Mouse (Mus musculus): Measurements from ENCODE around the gene Olfr1258. TPM values are rescaled to one million over a fixed set of nuclear protein-coding genes. Genes with fewer than 3 reads are reported as not detected.
"Not testable (repeated sequence)": the region's sequence is repeated elsewhere in the genome, so short reads cannot be mapped to it uniquely, and the experiment has no call there.

Olfr1258 gene
- not detected for polyA plus RNA-seq (2017; shearing (Covaris generic))

DNA sequence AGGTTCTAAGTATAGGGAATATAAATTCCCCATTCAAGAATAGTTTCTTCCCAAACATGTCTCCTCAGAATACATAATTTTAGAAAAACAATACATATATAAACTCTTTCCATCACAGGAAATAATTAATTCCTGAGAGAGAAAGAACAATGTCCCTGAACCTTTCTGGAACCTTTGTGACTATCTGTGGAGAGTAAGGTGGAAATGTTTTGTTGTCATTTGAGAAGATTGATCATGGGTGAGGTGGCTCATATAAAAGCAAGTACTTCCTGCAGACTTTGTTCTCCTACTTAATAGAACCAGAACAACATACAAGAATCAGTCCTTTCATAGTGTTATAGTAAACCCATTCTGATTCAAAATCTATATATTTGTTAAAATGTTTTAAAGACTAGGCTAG lies at the start of gene Olfr1258:
TSS of gene Olfr1258 (plus strand) at position 301 of the 400 bp plus-strand sequence.
- ATAC-seq = no peak

DNA sequence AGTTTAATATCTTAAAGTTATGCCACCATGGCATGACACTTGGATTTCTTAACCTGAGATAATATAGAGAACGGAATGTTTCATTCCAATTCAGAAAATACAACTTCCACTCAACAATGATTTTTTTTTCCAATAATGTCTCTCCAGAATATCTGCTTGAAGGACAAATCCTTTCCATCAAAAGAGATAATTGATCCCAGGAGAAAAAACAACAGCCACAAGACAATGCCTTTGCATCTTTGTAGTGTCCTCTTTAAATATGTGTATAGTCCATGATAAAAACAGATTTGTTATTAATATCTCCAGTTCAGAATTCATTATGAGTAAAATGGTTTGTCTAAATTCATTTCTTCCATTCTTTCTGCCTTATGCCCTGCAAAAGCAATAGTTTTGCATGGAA lies 49.0 kb upstream of the Olfr1258 start, which contains the start of gene Olfr1257:
TSS of gene Olfr1257 (plus strand) at position 301 of the 400 bp plus-strand sequence.
- no peak for ATAC-seq

DNA sequence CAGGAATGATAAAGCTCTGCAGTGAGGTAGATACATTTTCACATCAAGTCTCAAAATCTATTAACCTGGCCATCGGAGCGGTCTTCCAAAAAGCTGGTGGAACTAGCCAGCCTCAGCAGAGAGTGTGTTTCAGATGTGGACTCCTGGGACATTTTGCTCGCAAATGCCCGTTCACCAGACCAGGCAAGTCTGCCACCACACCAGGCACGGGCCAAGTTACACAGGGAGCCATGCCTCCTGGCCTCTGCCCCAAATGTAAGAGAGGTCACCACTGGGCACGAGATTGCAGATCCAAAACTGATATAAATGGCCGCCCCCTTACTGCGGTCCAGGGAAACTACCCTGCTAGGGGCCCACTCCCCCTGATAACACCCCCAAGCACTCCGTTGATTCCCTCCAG lies 14.5 kb upstream of the Olfr1258 start:
- not testable (repeated sequence) for ATAC-seq

DNA sequence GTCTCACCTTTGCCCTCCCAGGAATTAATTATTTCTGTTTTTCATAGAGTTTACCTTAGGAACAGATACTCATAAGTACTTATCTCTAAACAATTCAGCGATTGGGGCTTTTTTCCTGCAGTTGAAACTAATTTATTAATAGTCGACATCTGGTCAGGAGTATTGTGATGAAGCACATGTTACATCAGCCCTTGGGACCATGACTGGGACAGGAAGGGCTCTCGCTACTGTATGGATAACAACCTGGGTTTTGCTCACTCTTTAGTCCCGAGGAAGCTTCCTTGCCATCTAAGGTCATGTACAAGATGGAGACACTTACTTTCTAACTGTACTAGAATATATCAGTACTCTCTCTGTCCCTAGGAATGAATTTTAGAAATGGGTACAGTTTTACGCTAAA lies 21.5 kb downstream of the Olfr1258 start, which contains the start of gene Olfr1259:
TSS of gene Olfr1259 (minus strand) at position 101 of the 400 bp plus-strand sequence.
- no peak for ATAC-seq

DNA sequence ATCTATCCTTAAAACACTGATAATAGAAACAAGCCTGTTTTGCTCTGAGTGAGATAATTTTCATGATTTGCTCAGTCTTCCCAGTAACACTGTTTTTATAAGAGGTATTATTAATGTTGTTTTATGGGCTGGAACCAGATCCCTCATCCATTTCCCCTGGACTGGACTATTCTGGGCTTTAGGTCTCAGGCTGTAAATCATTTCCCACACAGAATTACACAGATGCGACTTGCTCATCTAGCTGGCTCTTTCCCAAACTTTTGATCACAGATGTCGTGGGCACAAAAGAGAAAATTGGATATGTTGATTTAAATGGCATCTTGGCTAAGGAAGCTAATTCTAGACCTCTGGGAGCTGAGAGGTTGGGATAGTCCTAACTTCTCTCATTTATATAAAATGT lies 47.1 kb downstream of the Olfr1258 start, which contains the start of gene Olfr1260:
TSS of gene Olfr1260 (plus strand) at position 157 of the 400 bp plus-strand sequence.
- ATAC-seq = no peak

DNA sequence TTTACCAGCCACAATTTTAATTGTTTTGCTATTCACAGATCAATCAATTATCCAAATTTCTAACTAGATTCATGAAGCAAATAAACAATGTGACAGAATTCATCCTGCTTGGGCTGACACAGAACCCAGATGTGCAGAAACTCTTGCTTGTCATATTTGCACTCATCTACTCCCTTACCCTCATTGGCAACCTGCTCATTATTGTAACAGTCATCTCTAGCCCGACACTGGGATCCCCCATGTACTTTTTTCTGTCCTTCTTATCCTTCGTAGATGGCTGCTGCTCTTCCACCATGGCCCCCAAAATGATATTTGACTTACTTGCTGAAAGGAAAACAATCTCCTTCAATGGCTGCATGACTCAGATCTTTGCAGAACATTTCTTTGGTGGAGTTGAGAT lies 50.6 kb downstream of the Olfr1258 start:
- ATAC-seq = no peak

Other genes with a start within 250 kb of the Olfr1258 start
- not detected for gene Olfr1252, start 202.3 kb upstream of the Olfr1258 start, polyA plus RNA-seq (2017; shearing (Covaris generic))
- not detected for gene Olfr1253, start 170.2 kb upstream of the Olfr1258 start, polyA plus RNA-seq (2017; shearing (Covaris generic))
- gene Olfr1254, start 133.7 kb upstream of the Olfr1258 start, polyA plus RNA-seq (2017; shearing (Covaris generic)) = not detected
- not detected for gene Olfr1255, start 115.3 kb upstream of the Olfr1258 start, polyA plus RNA-seq (2017; shearing (Covaris generic))
- gene Olfr1256, start 85.8 kb upstream of the Olfr1258 start, polyA plus RNA-seq (2017; shearing (Covaris generic)) = not detected
- gene Olfr48, start 79.1 kb upstream of the Olfr1258 start, polyA plus RNA-seq (2017; shearing (Covaris generic)) = not detected
- not detected for gene Olfr1257, start 48.9 kb upstream of the Olfr1258 start, polyA plus RNA-seq (2017; shearing (Covaris generic))
- gene Olfr1259, start 21.4 kb downstream of the Olfr1258 start, polyA plus RNA-seq (2017; shearing (Covaris generic)) = not detected
- gene Olfr1260, start 47.0 kb downstream of the Olfr1258 start, polyA plus RNA-seq (2017; shearing (Covaris generic)) = not detected
- not detected for gene Olfr1261, start 63.9 kb downstream of the Olfr1258 start, polyA plus RNA-seq (2017; shearing (Covaris generic))
- gene Olfr1262, start 72.8 kb downstream of the Olfr1258 start, polyA plus RNA-seq (2017; shearing (Covaris generic)) = not detected
- gene Olfr1263, start 84.8 kb downstream of the Olfr1258 start, polyA plus RNA-seq (2017; shearing (Covaris generic)) = not detected
- under 1 TPM in 1 of 2 experiments, not detected in 1; 0.08 TPM for gene Olfr1264, start 98.3 kb downstream of the Olfr1258 start, polyA plus RNA-seq (2017; shearing (Covaris generic))
- not detected for gene Olfr1265, start 108.0 kb downstream of the Olfr1258 start, polyA plus RNA-seq (2017; shearing (Covaris generic))
- not detected for gene Olfr140, start 136.3 kb downstream of the Olfr1258 start, polyA plus RNA-seq (2017; shearing (Covaris generic))
- gene Olfr1269, start 194.1 kb downstream of the Olfr1258 start, polyA plus RNA-seq (2017; shearing (Covaris generic)) = under 1 TPM in 1 of 2 experiments, not detected in 1; 0.12 TPM
- gene Olfr32, start 215.0 kb downstream of the Olfr1258 start, polyA plus RNA-seq (2017; shearing (Covaris generic)) = not detected
- gene Olfr1270, start 225.8 kb downstream of the Olfr1258 start, polyA plus RNA-seq (2017; shearing (Covaris generic)) = not detected

Data from activated CD4-positive, CD25-positive, alpha-beta regulatory T cell, adult 4 months (primary cell).